Mouse (Mus musculus) Muller cell, postnatal 12 days (primary cell): Measurements from ENCODE around the gene A930018P22Rik.

Source experiments
- DNase-seq: peaks from one replicate; pipeline ENCODE4 v3.0.0-alpha.2; 2015; ENCODE audit errors: inconsistent ontology term

The A930018P22Rik gene

GRCm38 (mm10) chr2:104119097-104119496, 3.5 kb upstream of the A930018P22Rik start:
- no peak for DNase-seq

GRCm38 (mm10) chr2:104120312-104120711, 2.3 kb upstream of the A930018P22Rik start:
- no peak for DNase-seq

GRCm38 (mm10) chr2:104121681-104122504, 676 bp upstream of the A930018P22Rik start:
- no peak for DNase-seq

- peak; percentile 12 for DNase-seq
Measured at GRCm38 (mm10) chr2:104123540-104123939, 971 bp downstream of the A930018P22Rik start.

- no peak for DNase-seq
Measured at GRCm38 (mm10) chr2:104124071-104124470, 1.5 kb downstream of the A930018P22Rik start.

GRCm38 (mm10) chr2:104128803-104129531, 6.4 kb downstream of the A930018P22Rik start:
- DNase-seq, result no peak

- DNase-seq, result no peak
Measured at GRCm38 (mm10) chr2:104130165-104130564, 7.6 kb downstream of the A930018P22Rik start.

GRCm38 (mm10) chr2:104130969-104131368, 8.4 kb downstream of the A930018P22Rik start:
- no peak for DNase-seq

- DNase-seq, result no peak
Measured at GRCm38 (mm10) chr2:104132266-104132859, 9.8 kb downstream of the A930018P22Rik start.

GRCm38 (mm10) chr2:104133042-104133810, 10.7 kb downstream of the A930018P22Rik start:
- DNase-seq, result no peak

GRCm38 (mm10) chr2:104134150-104135056, 11.8 kb downstream of the A930018P22Rik start:
- DNase-seq, result peak; percentile 74

- no peak for DNase-seq
Measured at GRCm38 (mm10) chr2:104135920-104136319, 13.4 kb downstream of the A930018P22Rik start.

- DNase-seq, result no peak
Measured at GRCm38 (mm10) chr2:104142140-104142539, 19.6 kb downstream of the A930018P22Rik start.

GRCm38 (mm10) chr2:104144004-104144403, 21.4 kb downstream of the A930018P22Rik start:
- no peak for DNase-seq

GRCm38 (mm10) chr2:104145983-104146382, 23.4 kb downstream of the A930018P22Rik start:
- DNase-seq, result peak; percentile 84

- no peak for DNase-seq
Measured at GRCm38 (mm10) chr2:104147910-104148561, 25.5 kb downstream of the A930018P22Rik start.

GRCm38 (mm10) chr2:104150608-104151397, 28.2 kb downstream of the A930018P22Rik start:
- no peak for DNase-seq

GRCm38 (mm10) chr2:104153345-104153744, 30.8 kb downstream of the A930018P22Rik start:
- DNase-seq, result no peak

GRCm38 (mm10) chr2:104153876-104154275, 31.3 kb downstream of the A930018P22Rik start:
- DNase-seq, result no peak
